Mouse (Mus musculus) neural tube, embryonic 15.5 days (tissue): ENCODE data around the gene Gpr108. TPM values are rescaled to one million over a fixed set of nuclear protein-coding genes. Genes with fewer than 3 reads are reported as not detected.

Experiments
- ATAC-seq: fragments of 200-750 bp; cut with Nextera tagmentation; 2 replicates; pipeline ENCODE4 v1.8.0; 2017; ENCODE audit warnings: mild to moderate bottlenecking, moderate TSS enrichment, moderate library complexity; ENCODE audit not compliant: low FRiP score
- H3K27ac ChIP-seq: fragments of 300-500 bp; sonication (generic); replicated peaks from 2 replicates; pipeline ENCODE4 v1.5.1; 2015; ENCODE audit warnings: mild to moderate bottlenecking, inconsistent platforms
- H3K27me3 ChIP-seq: fragments of 300-500 bp; sonication (generic); replicated peaks from 2 replicates; pipeline ENCODE4 v1.6.1; 2015; ENCODE audit warnings: inconsistent platforms
- H3K36me3 ChIP-seq: fragments of 300-500 bp; sonication (generic); 2 replicates; pipeline ENCODE4 v1.6.1; 2015; ENCODE audit warnings: inconsistent platforms
- H3K4me1 ChIP-seq: fragments of 300-500 bp; sonication (generic); 2 replicates; pipeline ENCODE4 v1.6.1; 2015; ENCODE audit warnings: inconsistent platforms
- H3K4me2 ChIP-seq: fragments of 300-500 bp; sonication (generic); 2 replicates; pipeline ENCODE4 v1.6.1; 2015; ENCODE audit warnings: inconsistent platforms, mild to moderate bottlenecking, moderate library complexity
- H3K4me3 ChIP-seq: fragments of 300-500 bp; sonication (generic); replicated peaks from 2 replicates; pipeline ENCODE4 v1.5.1; 2015; ENCODE audit warnings: mild to moderate bottlenecking, inconsistent platforms
- H3K9ac ChIP-seq: fragments of 300-500 bp; sonication (generic); replicated peaks from 2 replicates; pipeline ENCODE4 v1.6.1; 2015; ENCODE audit warnings: mild to moderate bottlenecking, inconsistent platforms
- H3K9me3 ChIP-seq: fragments of 300-500 bp; sonication (generic); replicated peaks from 2 replicates; pipeline ENCODE4 v1.6.1; 2016; ENCODE audit warnings: inconsistent platforms
- WGBS: fragments of 180-500 bp; shearing (Covaris S2); methylation state at CpG from one replicate; pipeline ENCODE4 v1.1.7; 2015; ENCODE audit warnings: mixed read lengths; 5-methylcytosine and 5-hydroxymethylcytosine counted together
- polyA plus RNA-seq: library from polyadenylated mRNA; unstranded; fragments of >200 nt; fragmentation: Nextera tagmentation; extraction: Ambion mirVana; gene quantifications from 2 replicates; pipeline ENCODE4 v1.2.1, GENCODE M21; 2015

Gpr108 gene
- polyA plus RNA-seq, 1 experiment from 2014 or later: 23.3 TPM

DNA sequence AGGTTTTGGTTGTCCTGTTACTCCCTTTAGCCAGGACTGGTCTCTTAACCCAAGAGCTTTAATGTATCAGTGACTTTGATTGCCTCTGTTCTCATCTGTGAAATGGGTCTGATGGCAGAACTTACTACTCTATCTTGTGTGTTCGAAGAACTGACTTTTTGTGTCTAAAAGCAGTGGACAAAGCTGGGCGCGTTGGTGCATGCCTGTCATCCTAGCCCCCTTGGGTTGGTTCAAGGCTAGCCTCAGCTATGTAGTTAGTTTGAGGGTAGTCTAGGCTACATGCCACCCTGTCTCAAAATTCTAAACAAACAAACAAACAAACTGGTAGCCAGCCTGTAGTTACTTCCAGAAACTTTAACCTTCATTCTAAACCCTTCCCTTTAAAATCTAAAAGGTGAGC lies 3.2 kb upstream of the Gpr108 start:
- H3K4me3 ChIP-seq: no peak overlapping the region
- 99% methylated on average over 3 of the region's 3 CpGs for WGBS
- no peak for ATAC-seq
- no peaks in the 10 kb centered on the region for H3K27me3 ChIP-seq
- H3K9me3 ChIP-seq: no peaks in the 10 kb centered on the region
- H3K27ac ChIP-seq: no peak overlapping the region
- no peak overlapping the region for H3K4me2 ChIP-seq
- H3K36me3 ChIP-seq: no peaks in the 10 kb centered on the region; the same call in 1 of the 2 replicates
- no peak overlapping the region for H3K9ac ChIP-seq
- peaks cover 33% of the 10 kb centered on the region for H3K4me1 ChIP-seq

DNA sequence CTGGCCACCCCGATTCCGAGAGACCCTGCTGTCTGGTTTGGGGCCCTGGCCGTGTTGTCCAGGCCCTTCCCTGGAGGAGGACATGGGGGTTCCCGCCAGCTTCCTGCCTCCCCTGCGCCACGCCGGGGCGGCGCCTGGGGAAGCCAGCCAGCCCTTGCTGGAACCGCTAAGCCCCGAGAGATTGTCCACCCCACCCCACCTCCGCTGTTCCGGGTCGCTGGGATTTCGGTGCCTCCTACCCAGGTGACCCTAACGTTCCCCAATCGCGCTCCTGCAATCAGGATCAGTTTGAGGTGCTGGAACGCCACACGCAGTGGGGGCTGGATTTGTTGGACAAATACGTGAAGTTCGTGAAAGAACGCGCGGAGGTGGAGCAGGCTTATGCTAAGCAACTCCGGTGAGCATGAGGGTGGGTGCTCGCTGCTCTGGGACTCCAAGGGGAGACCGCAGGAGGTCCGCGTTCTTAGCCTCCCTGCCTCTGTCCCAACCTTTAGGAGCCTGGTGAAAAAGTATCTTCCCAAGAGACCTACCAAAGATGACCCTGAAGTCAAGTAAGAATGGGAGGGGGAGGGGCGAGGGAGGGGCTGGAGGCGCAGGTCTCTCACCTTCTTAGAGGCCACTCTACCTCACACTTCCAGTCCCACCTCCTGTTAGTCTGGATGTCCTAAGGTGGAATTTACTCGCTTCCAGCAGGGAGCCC lies 2.4 kb upstream of the Gpr108 start:
- Histone ChIP-seq H3K9ac (peak overlapping the region; percentile 51), H3K4me1 (peaks cover 39% of the 10 kb centered on the region), H3K27me3 (no peaks in the 10 kb centered on the region), H3K36me3 (no peaks in the 10 kb centered on the region; the same call in 1 of the 2 replicates), H3K27ac (no peak overlapping the region), H3K9me3 (no peaks in the 10 kb centered on the region), H3K4me3 (peak overlapping the region; percentile 53), H3K4me2 (peak overlapping the region; percentile 97)
- WGBS: 3% methylated on average over 33 of the region's 33 CpGs
- no peak for ATAC-seq

DNA sequence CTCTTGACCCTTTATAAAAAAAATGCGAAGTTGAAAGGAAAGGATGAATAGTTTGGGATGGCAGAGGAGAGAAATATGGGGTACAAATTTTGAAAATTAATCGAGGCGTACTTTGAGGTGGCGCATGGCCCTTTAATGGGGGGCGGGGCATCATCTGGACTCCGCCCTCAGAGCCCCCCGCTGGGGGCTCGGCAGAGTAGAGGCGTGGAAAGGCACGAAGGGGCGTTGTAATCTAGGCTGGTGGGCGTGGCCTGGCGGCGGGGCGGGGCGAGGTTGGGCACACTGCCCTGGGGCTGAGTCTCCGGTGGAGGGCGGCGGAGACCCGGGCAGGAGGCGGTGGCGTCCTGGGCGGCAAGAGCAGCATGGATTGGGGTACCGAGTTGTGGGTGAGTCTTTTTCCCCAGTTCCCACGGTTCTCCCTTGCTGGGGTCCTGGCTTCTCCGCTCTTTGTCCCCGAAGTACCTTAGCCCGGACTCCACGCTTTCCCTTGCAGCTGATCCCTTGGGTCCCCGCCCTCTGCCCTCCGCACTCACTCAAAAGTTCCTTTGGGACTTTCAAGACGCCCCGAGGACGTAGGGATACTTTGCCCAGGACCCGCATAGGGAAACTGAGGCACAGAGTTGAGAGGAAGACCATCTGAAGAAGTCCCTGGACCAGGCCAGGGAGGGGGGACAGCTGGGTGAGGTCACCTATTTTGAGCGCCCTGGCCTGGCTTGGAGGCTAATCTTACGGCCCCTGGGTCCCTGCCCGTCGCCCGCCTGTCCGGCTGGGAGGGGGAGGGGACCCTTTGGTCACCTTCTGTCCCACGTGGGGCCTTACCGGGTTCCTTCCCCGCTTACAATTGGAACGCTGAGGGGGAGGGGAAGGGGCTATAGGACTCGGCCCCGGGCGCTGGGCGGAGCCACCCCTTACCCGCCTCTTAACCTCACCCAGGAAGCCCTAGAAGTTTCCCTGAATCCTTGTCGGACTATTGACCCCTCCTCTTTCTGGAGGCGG lies 1.2 kb upstream of the Gpr108 start, which contains the start of gene Trip10:
Trip10 (plus strand) TSS at position 270 of the 996 bp plus-strand sequence.
- peaks cover 43% of the 10 kb centered on the region for H3K4me1 ChIP-seq
- peak within 1 kb of the TSS; percentile 87 for H3K27ac ChIP-seq
- no peaks in the 10 kb centered on the region for H3K36me3 ChIP-seq
- ATAC-seq: peak; percentile 5; the same call in 1 of the 2 replicates
- under 1% methylated on average over 47 of the region's 52 CpGs for WGBS
- no peaks in the 10 kb centered on the region for H3K9me3 ChIP-seq
- peak within 1 kb of the TSS; percentile 53 for H3K4me3 ChIP-seq
- H3K4me2 ChIP-seq: peak within 1 kb of the TSS; percentile 97
- H3K27me3 ChIP-seq: no peaks in the 10 kb centered on the region
- H3K9ac ChIP-seq: peak within 1 kb of the TSS; percentile 51

- Histone ChIP-seq H3K9ac (peak overlapping the region; percentile 51), H3K27me3 (no peaks in the 10 kb centered on the region), H3K9me3 (no peaks in the 10 kb centered on the region), H3K4me2 (peak overlapping the region; percentile 97), H3K27ac (peak overlapping the region; percentile 87), H3K4me3 (peak overlapping the region; percentile 53), H3K4me1 (peaks cover 43% of the 10 kb centered on the region), H3K36me3 (no peaks in the 10 kb centered on the region; the same call in 1 of the 2 replicates)
- 0 out of 2 replicates have a peak, but pooled peaks have one; percentile 0 for ATAC-seq
- WGBS: 7% methylated on average over 13 of the region's 13 CpGs
Observed at GRCm38 (mm10) chr17:57248771-57249170, 525 bp upstream of the Gpr108 start.

DNA sequence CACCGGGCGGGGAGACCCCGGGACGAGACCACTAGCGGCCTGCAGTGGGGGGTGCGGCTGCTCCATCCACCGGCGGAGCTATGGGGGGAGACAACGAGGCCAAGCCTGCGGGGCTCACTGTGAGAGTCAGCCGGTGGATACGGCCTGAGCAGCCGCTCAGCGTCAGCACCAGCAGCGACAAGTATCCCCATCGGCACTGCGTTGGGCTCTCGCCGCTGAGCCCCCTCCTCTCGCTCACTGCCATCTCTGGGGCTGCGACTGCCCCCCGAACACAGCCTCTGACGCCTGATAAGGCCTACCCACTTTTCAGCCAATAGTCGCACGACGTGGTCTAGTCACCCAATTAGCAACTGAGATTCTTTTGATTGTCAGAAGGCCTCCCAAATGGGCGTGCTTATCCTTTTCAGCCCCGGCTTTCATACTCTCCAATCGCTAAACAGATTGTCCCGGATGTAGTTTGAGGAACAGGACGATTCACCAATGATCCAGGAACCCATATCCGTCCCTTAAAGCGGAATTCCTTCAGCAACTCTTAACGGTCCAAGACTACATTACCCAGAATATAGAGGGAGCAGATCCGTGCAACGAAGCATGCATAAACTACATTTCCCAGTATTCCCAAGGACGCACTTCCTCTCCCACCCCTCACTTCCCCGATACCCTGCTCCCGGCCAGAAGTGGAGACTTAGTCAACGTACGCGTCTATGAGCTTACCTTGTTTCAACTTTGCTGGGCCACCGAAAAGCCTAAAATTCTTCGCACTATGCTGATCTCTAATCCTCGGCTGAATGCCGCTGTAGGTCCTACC lies 649 bp downstream of the Gpr108 start:
- H3K4me2 ChIP-seq: peak overlapping the region; percentile 97
- no peaks in the 10 kb centered on the region for H3K27me3 ChIP-seq
- peak overlapping the region; percentile 77 for H3K9ac ChIP-seq
- peak overlapping the region; percentile 74 for H3K4me3 ChIP-seq
- peak overlapping the region; percentile 99 for H3K27ac ChIP-seq
- under 1% methylated on average over 46 of the region's 46 CpGs for WGBS
- peaks cover 43% of the 10 kb centered on the region for H3K4me1 ChIP-seq
- peaks cover 4% of the 10 kb centered on the region for H3K36me3 ChIP-seq
- peak; percentile 93 for ATAC-seq
- no peaks in the 10 kb centered on the region for H3K9me3 ChIP-seq

DNA sequence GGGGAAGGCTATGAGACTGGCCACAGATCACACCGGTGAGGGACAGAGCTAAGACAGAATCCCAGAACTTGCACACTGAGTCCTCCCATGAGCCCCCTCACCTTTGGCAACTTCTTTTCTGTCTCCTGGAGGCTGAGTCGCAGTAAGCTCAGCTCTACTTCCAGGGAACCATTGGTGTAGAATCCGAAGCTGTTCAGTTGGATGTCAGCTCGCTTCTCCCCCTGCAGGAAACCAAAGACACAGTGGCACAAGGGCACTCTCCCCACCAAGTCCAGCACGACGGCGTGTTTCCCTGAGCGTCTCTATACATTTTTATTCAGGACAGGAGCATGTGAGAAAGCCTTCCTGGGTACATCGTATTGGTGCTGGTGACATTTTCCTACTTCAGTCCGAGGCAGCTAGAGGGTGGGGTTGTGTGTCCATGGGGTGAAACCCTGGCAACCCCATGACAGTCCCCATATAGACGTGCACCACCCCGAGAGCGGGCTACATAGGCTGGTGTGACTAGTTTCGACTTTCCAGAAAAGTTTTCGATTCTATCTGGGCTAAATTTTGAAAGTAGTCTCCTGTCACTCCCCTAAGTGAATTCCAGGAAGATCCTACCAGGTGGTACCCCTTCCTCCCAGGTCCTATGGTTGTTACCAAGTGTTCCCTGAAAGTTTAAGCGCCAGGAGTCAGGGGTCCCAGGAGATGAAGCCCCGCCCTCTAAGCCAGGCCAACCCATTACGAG lies 1.4 kb downstream of the Gpr108 start:
- Histone ChIP-seq H3K36me3 (peaks cover 10% of the 10 kb centered on the region), H3K4me1 (peaks cover 43% of the 10 kb centered on the region), H3K27ac (peak overlapping the region; percentile 99), H3K4me3 (peak overlapping the region; percentile 74), H3K9ac (peak overlapping the region; percentile 77), H3K9me3 (no peaks in the 10 kb centered on the region), H3K4me2 (peak overlapping the region; percentile 64), H3K27me3 (no peaks in the 10 kb centered on the region)
- 6% methylated on average over 18 of the region's 18 CpGs for WGBS
- peak; percentile 0; the same call in 1 of the 2 replicates for ATAC-seq

DNA sequence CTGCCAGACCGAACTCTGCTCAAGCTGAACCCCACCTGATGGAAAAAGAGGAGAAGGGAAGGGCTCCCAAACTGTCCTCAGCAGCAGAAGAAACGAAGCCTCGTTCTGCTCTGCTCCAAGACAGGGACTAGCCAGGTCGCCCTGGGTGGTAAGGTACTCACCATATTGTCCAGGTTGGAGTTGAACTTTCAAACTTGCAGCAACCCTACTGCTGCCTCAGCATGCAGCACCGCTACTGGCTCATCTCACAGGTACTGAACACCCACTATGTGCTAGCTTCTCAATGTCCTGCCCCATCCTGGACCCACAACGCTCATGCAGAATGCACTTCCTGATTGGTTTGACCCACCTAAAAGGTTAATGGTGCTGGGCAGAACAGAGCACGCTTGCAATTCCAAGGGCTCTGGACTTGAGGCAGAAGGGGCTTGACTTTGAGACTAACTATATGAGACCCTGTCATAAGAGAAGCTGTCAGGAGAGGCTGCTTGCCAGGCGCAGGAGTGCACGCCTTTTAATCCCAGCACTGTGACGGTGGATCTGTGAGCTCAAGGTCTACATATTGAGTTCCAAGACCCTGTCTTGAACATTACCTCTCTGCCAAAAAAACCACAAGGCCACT lies 2.8 kb downstream of the Gpr108 start:
- Histone ChIP-seq H3K36me3 (peaks cover 14% of the 10 kb centered on the region), H3K9me3 (no peaks in the 10 kb centered on the region), H3K27me3 (no peaks in the 10 kb centered on the region), H3K27ac (no peak overlapping the region), H3K4me2 (no peak overlapping the region), H3K4me3 (no peak overlapping the region), H3K4me1 (peaks cover 38% of the 10 kb centered on the region), H3K9ac (no peak overlapping the region)
- ATAC-seq: no peak
- WGBS: 93% methylated on average over 10 of the region's 10 CpGs

- Histone ChIP-seq H3K36me3 (peaks cover 14% of the 10 kb centered on the region), H3K4me2 (no peak overlapping the region), H3K9ac (no peak overlapping the region), H3K4me1 (peaks cover 21% of the 10 kb centered on the region), H3K4me3 (no peak overlapping the region), H3K27ac (no peak overlapping the region), H3K9me3 (no peaks in the 10 kb centered on the region), H3K27me3 (no peaks in the 10 kb centered on the region)
- WGBS: 82% methylated on average over 10 of the region's 10 CpGs
- ATAC-seq: no peak
Observed at GRCm38 (mm10) chr17:57243650-57244370, 4.4 kb downstream of the Gpr108 start.

- no peaks in the 10 kb centered on the region for H3K4me1 ChIP-seq
- no peaks in the 10 kb centered on the region for H3K9me3 ChIP-seq
- no peak overlapping the region for H3K27ac ChIP-seq
- H3K27me3 ChIP-seq: no peaks in the 10 kb centered on the region
- no peak overlapping the region for H3K4me2 ChIP-seq
- WGBS: 93% methylated on average over 9 of the region's 9 CpGs
- H3K9ac ChIP-seq: no peak overlapping the region
- H3K4me3 ChIP-seq: no peak overlapping the region
- ATAC-seq: 0 out of 2 replicates have a peak, but pooled peaks have one; percentile 21
- H3K36me3 ChIP-seq: peaks cover 30% of the 10 kb centered on the region
Observed at GRCm38 (mm10) chr17:57237181-57237580, 11.1 kb downstream of the Gpr108 start.

- H3K27ac ChIP-seq: no peak overlapping the region
- no peak overlapping the region for H3K9ac ChIP-seq
- no peaks in the 10 kb centered on the region for H3K4me1 ChIP-seq
- no peak for ATAC-seq
- H3K36me3 ChIP-seq: peaks cover 22% of the 10 kb centered on the region
- H3K4me2 ChIP-seq: no peak overlapping the region
- H3K9me3 ChIP-seq: no peaks in the 10 kb centered on the region
- H3K27me3 ChIP-seq: no peaks in the 10 kb centered on the region
- WGBS: 88% methylated on average over 5 of the region's 5 CpGs
- H3K4me3 ChIP-seq: no peak overlapping the region
Observed at GRCm38 (mm10) chr17:57235803-57236202, 12.4 kb downstream of the Gpr108 start.
